Mouse (Mus musculus): Measurements from ENCODE around the gene Gpc1.

The Gpc1 gene

DNA sequence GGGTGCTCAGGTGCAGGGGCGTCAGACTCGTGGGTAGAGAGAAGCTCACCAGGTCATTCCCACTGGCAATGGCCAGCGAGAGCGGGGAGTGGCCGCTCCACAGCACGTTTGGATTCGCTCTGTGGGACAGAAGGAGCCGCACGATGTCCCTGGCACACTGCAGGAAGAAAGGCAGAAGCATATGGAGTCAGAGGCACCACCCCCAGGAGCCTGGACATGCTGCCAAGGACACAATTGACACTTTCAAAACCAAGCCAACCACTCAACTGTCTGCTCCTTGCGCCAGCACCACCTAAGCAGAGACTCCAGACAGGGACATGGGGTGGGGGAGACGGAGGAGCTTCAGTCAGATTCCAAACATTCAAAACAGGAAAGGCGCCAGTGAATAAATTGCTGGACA is 47.8 kb downstream of the Gpc1 start:
- no peak for DNase-seq (ENCODE audit: low spot score in 2 of 2)

DNA sequence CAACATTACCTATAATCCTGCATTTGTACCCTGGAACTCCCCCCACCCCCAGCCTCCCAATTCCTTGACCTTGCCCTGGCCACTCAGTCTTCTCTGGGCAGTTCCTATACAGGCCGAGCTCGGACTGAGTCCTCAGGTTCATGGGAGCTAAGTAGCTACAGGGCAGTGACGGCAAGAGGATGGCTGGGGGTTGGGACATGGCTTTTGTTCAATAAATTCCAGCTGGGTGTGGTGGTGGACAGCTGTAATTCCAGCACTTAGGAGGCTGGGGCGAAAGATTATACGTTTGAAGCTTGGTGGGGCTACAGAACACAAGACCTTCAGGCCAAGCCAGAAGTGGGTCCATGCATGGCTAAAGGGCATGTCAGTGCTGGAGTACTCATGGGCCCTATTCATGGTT is 48.7 kb downstream of the Gpc1 start:
- DNase-seq (ENCODE audit: low spot score in 2 of 2) = no peak

DNA sequence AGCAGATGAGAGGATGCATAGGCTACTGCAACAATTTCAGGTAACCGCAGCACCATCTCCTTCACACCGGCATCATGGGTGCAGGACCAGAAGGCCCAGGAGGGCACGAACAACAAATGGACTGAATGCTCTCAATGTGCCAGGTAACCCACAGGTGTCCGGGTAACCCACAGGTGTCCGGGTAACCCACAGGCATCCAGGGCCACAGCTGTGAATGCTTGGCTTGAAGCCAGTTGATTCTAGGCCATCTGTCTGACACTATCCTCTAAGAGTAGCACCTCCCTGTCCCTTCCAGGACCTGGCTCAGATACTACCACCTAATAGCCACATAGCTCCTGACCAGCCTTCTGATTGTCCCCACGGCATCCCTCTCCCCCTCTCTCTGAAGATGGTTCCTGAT is 50.5 kb downstream of the Gpc1 start:
- DNase-seq (ENCODE audit: low spot score in 2 of 2) = no peak

DNA sequence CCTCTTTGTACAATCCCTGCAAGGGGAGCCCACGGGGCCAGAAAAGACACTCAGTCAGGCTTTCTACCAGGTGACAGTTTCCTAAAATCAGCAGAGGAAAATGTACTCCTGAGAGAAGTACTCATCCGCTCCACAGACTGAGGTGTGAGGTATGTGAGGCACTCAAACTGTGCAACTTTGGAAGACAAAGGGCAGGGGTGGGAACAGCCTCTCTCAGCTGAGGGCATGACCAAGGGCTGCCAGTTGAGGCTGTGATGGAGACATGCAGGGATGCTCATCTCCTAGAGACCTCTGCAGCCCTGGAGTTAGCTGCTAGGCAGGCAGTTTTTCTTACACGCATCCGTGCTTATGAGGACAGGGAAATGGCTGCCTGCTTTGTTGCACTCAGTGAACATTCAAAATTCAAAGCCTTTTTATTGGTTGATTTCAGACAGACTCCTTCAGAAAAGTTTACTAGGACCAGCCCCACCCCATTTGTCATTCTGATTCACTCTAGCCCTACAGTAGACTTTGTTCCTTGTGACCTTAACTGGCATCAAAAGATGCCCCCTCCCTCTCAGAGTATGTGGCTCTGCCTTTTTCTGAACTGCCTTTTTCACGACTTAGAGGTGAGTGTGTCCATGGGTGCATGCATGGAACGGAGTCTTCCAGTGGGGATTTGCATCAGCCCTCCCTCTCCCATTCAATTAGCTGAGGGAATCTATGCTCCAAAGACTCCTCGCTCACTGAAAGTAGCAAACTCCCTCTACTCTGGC is 57.6 kb downstream of the Gpc1 start:
- no peak for DNase-seq (ENCODE audit: low spot score in 2 of 2)

DNA sequence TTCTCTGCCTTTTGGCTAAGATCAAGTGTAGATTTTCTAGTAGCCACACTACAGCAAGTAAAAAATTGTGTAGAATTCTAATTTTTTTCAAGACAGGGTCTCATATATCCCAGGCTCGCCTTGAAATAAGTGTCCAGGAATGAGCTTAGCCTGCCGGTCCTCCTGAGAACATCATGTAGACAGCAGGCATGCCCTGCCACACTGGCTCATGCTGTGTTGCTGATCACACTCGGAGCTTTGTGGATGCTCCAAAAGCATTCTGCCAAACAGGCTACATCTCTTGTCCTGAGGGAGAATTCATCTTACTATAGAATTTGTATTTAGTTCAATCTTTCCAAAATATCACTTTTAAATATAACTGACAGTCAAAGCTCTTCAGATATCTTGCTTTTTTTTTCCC is 61.3 kb downstream of the Gpc1 start:
- DNase-seq (ENCODE audit: low spot score in 2 of 2) = no peak

DNA sequence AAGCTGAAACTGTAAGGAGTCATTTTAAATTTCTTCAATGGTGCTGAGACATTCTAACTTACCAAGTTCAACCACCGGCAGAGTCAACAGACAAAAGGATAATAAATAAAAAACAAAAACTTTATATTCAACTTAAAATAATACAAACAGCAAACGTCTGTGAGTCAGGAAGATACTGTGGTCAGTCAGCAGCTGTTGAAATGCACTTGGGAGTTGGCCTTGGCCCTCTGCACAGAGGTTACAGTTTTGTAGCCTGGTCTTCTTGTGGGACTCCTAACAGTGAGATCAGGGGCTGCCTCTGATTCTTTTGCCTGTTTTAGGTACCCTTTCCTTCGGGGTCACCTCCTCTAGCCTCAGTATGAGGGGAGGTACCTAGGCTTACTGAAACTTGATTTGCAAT is 62.5 kb downstream of the Gpc1 start:
- DNase-seq (ENCODE audit: low spot score in 2 of 2) = no peak

DNA sequence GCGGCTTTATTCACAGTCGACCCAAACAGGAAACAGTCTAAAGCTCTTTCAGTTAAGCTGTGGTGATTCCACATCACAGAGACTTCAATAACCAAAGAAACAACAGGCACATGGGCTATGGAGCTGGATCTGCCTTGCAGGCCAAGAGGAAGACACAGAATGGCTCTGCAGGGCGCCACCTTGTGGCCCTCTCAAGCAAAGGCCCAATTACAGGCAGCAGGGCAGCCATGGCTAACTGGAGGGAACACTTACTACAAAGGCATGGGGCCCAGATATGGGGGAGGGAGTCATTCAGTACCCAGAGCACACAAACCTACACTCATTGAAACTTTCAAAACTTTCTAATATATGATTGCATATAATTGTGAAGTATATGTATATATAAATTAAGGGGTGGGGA is 63.6 kb downstream of the Gpc1 start:
- peak in 1 of 2 experiments; percentile 30 for DNase-seq (ENCODE audit: low spot score in 2 of 2)

DNA sequence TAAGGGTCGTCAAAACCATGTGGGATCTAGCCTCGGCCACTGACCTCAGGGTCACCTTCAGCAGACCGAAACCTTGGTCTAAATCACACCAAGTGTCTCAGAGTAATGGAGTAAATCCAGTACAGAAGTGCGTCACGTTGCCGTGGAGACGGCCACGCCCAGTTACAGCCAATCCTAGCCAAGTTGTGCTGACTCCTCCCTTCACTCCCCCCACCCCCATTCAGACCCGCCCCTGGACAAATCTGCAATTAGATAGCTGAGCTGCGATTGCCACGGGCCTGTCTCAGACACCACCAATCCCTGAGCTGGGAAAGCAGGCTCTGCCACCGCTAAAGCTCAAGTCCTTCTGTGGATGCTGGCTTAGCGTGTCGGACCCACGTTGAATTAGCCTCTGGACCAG is 71.3 kb downstream of the Gpc1 start, which contains the start of gene Ankmy1:
Gene Ankmy1 (minus strand): TSS at position 121 of the 400 bp plus-strand sequence.
- peak in 1 of 2 experiments; percentile 31 for DNase-seq (ENCODE audit: low spot score in 2 of 2)

DNA sequence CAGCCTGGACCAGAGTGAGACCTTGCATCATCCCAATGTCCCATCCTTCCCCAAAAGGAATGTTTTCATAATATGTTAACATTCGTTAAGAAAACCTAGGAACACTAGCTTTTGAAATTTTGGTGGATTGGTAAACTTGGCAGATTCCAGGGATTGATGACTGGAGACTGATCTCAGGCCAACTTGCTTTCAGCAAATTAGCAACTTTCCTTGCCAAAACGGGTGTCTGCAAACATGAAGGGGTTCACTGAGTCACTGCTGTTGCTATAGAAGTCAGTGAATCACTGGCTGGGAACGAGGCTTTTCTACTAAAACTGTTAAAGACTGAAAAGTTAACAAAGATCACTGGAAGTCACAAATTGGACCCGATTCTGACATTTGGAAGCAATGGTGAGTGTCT is 72.2 kb downstream of the Gpc1 start:
- DNase-seq (ENCODE audit: low spot score in 2 of 2) = no peak

DNA sequence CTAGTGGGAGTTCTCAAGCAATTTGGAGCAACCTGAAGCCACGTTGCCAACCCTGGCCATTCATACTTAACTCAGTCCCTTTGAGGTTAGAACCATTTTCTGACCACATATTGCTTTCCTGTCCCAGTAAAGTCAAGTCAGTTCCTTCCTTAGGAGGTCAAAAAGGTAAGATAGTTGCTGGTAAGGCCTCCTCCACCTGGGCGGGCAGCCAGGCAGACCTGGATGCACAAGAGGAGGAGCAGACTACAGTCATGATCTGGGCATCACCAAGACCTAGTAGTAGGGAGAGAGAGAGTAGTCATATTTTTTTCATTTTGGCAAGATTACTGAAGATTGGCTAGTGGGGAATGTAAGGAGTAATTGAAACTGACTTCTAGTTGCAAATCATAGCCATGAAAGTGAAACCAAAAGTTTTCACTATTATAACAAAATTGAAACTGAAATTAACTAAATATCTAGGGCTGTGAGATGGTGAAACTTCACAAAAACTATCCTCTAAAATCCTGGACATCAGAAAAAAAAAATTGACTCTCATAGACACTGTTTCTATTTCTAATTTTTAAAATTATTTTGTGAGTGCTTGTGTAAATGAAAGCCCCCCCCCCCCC is 74.4 kb downstream of the Gpc1 start:
- no peak for DNase-seq (ENCODE audit: low spot score in 2 of 2)

DNA sequence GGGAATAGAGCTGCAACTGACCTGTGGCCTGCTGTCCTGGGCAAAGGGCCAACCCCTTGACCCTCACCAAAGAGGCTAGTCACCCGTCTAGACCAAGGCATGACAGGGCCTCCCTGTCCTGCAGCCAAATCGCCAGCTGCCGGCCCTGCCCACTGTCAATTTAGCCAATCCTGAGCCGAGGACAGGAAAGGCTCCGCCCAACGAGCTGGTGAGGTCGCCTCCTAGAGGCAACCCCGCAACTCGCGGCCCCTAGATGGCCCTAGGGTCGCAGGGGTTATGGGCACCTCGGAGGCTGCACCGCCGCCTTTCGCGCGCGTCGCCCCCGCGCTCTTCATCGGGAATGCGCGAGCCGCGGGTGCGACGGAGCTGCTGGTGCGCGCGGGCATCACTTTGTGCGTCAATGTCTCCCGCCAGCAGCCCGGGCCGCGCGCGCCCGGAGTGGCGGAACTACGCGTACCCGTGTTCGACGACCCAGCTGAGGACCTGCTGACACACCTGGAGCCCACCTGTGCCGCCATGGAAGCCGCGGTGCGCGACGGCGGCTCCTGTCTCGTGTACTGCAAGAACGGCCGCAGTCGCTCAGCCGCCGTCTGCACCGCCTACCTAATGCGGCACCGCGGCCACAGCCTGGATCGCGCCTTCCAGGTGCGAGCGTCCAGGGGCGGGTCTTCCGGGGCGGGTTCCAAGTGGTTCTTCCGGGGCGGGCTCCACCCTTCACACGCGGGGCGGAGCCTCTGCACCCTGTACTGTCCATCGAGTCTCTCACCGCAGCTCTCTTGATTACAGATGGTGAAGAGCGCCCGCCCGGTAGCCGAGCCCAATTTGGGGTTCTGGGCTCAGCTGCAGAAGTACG is 75.6 kb downstream of the Gpc1 start, which contains the start of gene Dusp28:
Gene Dusp28 (plus strand): TSS at position 203 of the 853 bp plus-strand sequence.
- peak; percentile 79 to 82 for DNase-seq (ENCODE audit: low spot score in 2 of 2)

DNA sequence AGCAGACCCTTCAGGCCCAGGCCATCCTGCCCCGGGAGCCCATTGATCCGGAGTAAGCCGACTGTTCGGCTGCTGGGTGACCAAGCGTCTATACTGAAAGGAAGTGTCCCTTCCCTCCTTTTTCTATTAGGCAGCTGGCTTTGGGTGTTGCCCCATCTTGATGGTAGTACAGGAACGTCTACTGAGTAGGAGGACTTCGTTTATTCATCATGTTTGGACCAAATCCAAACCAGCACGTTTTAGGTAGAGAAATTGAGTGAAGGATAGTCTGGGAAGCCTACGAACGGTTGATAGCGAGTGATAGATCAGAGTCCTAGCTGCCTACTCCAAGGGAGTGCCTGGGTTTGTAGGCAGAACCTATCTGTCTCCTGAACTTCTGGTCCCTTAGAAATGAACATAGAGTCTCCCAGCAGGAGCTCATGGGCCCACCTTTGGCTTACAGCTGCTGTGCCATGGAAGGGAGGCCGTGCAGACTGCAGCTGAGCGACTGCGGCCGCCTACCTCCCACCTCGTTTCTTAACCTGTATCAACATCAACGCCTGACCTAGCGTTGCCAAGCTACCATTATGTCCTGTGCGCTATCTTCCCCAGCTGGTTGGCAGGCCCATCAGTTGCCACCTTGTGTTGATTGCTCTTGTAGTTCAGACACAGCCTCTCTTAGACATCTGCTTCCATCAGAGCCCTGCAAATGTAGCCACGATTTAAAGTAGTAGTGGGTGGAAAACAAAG is 76.4 kb downstream of the Gpc1 start:
- DNase-seq (ENCODE audit: low spot score in 2 of 2) = no peak

DNA sequence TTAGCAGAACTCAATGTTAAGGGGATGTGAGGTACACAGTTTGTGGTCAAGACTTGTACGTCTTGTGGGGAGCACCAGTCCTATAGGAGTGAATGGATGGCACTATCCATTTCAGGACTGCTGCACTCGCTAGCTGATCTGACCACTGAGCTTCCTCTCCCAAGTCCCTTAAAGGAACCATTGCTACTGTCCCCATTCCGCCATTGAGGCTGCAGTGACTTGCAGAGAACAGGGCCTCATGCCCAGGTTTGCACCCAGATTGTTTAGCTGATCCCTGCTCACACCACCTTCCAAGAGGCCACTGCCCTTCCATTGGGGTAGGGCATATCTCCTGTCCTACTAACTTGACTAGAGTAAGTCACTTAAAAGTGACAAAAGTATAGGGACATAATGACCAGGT is 77.2 kb downstream of the Gpc1 start:
- no peak for DNase-seq (ENCODE audit: low spot score in 2 of 2)

DNA sequence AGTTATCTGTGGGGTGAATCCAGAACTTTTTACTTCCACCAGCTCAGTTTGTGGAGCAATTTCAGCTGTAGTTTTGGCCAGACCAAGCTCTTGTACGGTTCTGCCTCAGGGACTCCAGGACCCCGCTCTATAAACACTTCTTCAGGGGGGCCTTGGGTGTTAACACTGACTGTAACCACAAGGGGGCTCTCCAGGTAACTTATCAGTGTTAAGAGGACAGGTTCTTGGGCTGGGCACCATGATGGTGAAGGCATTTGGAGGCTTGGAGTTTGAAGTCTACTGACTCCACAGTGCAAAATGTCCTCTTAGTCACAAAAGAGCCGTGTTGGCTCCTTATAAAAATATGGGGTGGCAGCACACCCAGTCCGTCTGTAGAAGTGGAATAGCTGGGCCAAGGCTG is 77.6 kb downstream of the Gpc1 start:
- DNase-seq (ENCODE audit: low spot score in 2 of 2) = no peak

Measured in urinary bladder, adult 18-20 months (tissue).